Mouse (Mus musculus) B cell, adult 2 months (primary cell): ENCODE measurements around the gene Rcc1.

Experiments used
- DNase-seq, 2 experiments: peaks; one replicate each; pipeline ENCODE4 v3.0.0; 2022

Rcc1 gene

GRCm38 (mm10) chr4:132355403-132355802, 2.0 kb upstream of the Rcc1 start:
- no peak for DNase-seq

- DNase-seq, result no peak
Observed at GRCm38 (mm10) chr4:132354571-132354970, 1.2 kb upstream of the Rcc1 start.

GRCm38 (mm10) chr4:132352739-132353138, 666 bp downstream of the Rcc1 start:
- DNase-seq, result peak; percentile 19 to 25

GRCm38 (mm10) chr4:132351401-132351800, 2.0 kb downstream of the Rcc1 start:
- no peak for DNase-seq

- no peak for DNase-seq
Observed at GRCm38 (mm10) chr4:132350854-132351253, 2.6 kb downstream of the Rcc1 start.

- no peak for DNase-seq
Observed at GRCm38 (mm10) chr4:132350123-132350740, 3.2 kb downstream of the Rcc1 start.

GRCm38 (mm10) chr4:132349495-132350122, 3.8 kb downstream of the Rcc1 start:
- DNase-seq, result no peak

- DNase-seq, result peak; percentile 21 to 26
Observed at GRCm38 (mm10) chr4:132346661-132347060, 6.7 kb downstream of the Rcc1 start.

- no peak for DNase-seq
Observed at GRCm38 (mm10) chr4:132346261-132346660, 7.1 kb downstream of the Rcc1 start.

- no peak for DNase-seq
Observed at GRCm38 (mm10) chr4:132345843-132346212, 7.6 kb downstream of the Rcc1 start.

- peak; percentile 95 to 96 for DNase-seq
Observed at GRCm38 (mm10) chr4:132345135-132345842, 8.1 kb downstream of the Rcc1 start.

- DNase-seq, result no peak
Observed at GRCm38 (mm10) chr4:132344403-132345134, 8.8 kb downstream of the Rcc1 start.

GRCm38 (mm10) chr4:132341451-132341850, 12.0 kb downstream of the Rcc1 start:
- DNase-seq, result no peak

GRCm38 (mm10) chr4:132338943-132339342, 14.5 kb downstream of the Rcc1 start:
- no peak for DNase-seq

- no peak for DNase-seq
Observed at GRCm38 (mm10) chr4:132332880-132333279, 20.5 kb downstream of the Rcc1 start.

GRCm38 (mm10) chr4:132331960-132332359, 21.4 kb downstream of the Rcc1 start:
- DNase-seq, result no peak

GRCm38 (mm10) chr4:132329835-132330354, 23.5 kb downstream of the Rcc1 start:
- DNase-seq, result no peak

- peak; percentile 93 for DNase-seq
Observed at GRCm38 (mm10) chr4:132329115-132329834, 24.1 kb downstream of the Rcc1 start, which contains the start of gene Trnau1ap. Trnau1ap (minus strand) TSS chr4:132329538.

- DNase-seq, result no peak
Observed at GRCm38 (mm10) chr4:132328391-132328982, 24.9 kb downstream of the Rcc1 start.

GRCm38 (mm10) chr4:132326481-132326880, 26.9 kb downstream of the Rcc1 start:
- no peak for DNase-seq

- no peak for DNase-seq
Observed at GRCm38 (mm10) chr4:132315711-132316110, 37.7 kb downstream of the Rcc1 start.

- no peak for DNase-seq
Observed at GRCm38 (mm10) chr4:132312627-132313026, 40.8 kb downstream of the Rcc1 start.
